Mouse (Mus musculus) myocyte (in vitro differentiated cells): Measurements from ENCODE around the gene Pde8a. TPM values are rescaled to one million over a fixed set of nuclear protein-coding genes. Genes with fewer than 3 reads are reported as not detected.
"Not testable (repeated sequence)": the region's sequence is repeated elsewhere in the genome, so short reads cannot be mapped to it uniquely, and the experiment has no call there.

Experiments
- H3K27me3 ChIP-seq: one replicate; pipeline ENCODE4 v1.6.1; 2011; ENCODE audit not compliant: control insufficient read depth, insufficient read depth, insufficient read length
- H3K36me3 ChIP-seq: one replicate; pipeline ENCODE4 v1.6.1; 2011; ENCODE audit not compliant: control insufficient read depth, insufficient read depth
- H3K4me2 ChIP-seq: one replicate; pipeline ENCODE4 v1.6.1; 2011; ENCODE audit warnings: low read depth, control low read depth
- H3K4me3 ChIP-seq: one replicate; pipeline ENCODE4 v1.5.1; 2011; ENCODE audit warnings: mild to moderate bottlenecking, control low read depth, moderate library complexity
- H3K79me2 ChIP-seq: one replicate; pipeline ENCODE4 v1.6.1; 2011; ENCODE audit not compliant: control insufficient read depth, insufficient read depth
- H3ac ChIP-seq: one replicate; pipeline ENCODE4 v1.6.1; 2011; ENCODE audit not compliant: control insufficient read depth, insufficient read length
- CEBPB ChIP-seq: IDR thresholded peaks from 2 replicates; pipeline ENCODE4 v1.6.1; 2011; ENCODE audit warnings: mild to moderate bottlenecking, moderate library complexity; ENCODE audit not compliant: poor library complexity, insufficient read depth, severe bottlenecking
- E2F4 ChIP-seq: IDR thresholded peaks from one replicate; pipeline ENCODE4 v1.6.1; 2011; ENCODE audit warnings: mild to moderate bottlenecking, control low read depth, moderate library complexity; ENCODE audit not compliant: insufficient read depth
- MAX ChIP-seq: IDR thresholded peaks from one replicate; pipeline ENCODE4 v1.6.1; 2011; ENCODE audit warnings: low read depth, mild to moderate bottlenecking, control low read depth
- MYOD1 ChIP-seq, 3 experiments: IDR thresholded peaks; one replicate each; pipeline ENCODE4 v1.6.1; 2011; ENCODE audit warnings: control low read depth in 2 of 3, low read depth in 2 of 3, mild to moderate bottlenecking in 2 of 3, moderate library complexity in 1 of 3; ENCODE audit not compliant: insufficient read length in 2 of 3, control insufficient read depth in 1 of 3
- MYOG ChIP-seq, 3 experiments: IDR thresholded peaks; one replicate each; pipeline ENCODE4 v1.6.1; 2011; ENCODE audit warnings: control low read depth in 2 of 3, low read depth in 2 of 3, mild to moderate bottlenecking in 2 of 3; ENCODE audit not compliant: insufficient read length in 2 of 3, control insufficient read depth in 1 of 3, insufficient read depth in 1 of 3
- POLR2A ChIP-seq: IDR thresholded peaks from one replicate; pipeline ENCODE4 v1.6.1; 2011; ENCODE audit warnings: low read depth, mild to moderate bottlenecking, control low read depth, moderate library complexity; ENCODE audit not compliant: insufficient read length
- POLR2AphosphoS2 ChIP-seq: IDR thresholded peaks from one replicate; pipeline ENCODE4 v1.6.1; 2011; ENCODE audit warnings: low read depth, control low read depth; ENCODE audit not compliant: insufficient read length
- REST ChIP-seq: IDR thresholded peaks from one replicate; pipeline ENCODE4 v1.6.1; 2011; ENCODE audit warnings: mild to moderate bottlenecking, control low read depth, moderate library complexity; ENCODE audit not compliant: insufficient read depth, insufficient read length
- SRF ChIP-seq: IDR thresholded peaks from one replicate; pipeline ENCODE4 v1.6.1; 2011; ENCODE audit warnings: low read depth; ENCODE audit not compliant: control insufficient read depth, insufficient read length
- TCF12 ChIP-seq: IDR thresholded peaks from one replicate; pipeline ENCODE4 v1.6.1; 2011; ENCODE audit warnings: mild to moderate bottlenecking, control low read depth; ENCODE audit not compliant: poor library complexity, insufficient read depth, severe bottlenecking
- TCF3 ChIP-seq: IDR thresholded peaks from one replicate; pipeline ENCODE4 v1.6.1; 2011; ENCODE audit warnings: low read depth, control low read depth; ENCODE audit not compliant: insufficient read length
- USF1 ChIP-seq: IDR thresholded peaks from one replicate; pipeline ENCODE4 v1.6.1; 2011; ENCODE audit warnings: low read depth, mild to moderate bottlenecking, control low read depth, moderate library complexity
- polyA plus RNA-seq: library from polyadenylated mRNA; unstranded; fragments of >200 nt; fragmentation: generic; extraction: Trizol; gene quantifications from one replicate; pipeline ENCODE4 v1.2.1, GENCODE M21; 2012; ENCODE audit warnings: missing spikeins

Pde8a gene
- polyA plus RNA-seq, 1 experiment: 3.5 TPM

DNA sequence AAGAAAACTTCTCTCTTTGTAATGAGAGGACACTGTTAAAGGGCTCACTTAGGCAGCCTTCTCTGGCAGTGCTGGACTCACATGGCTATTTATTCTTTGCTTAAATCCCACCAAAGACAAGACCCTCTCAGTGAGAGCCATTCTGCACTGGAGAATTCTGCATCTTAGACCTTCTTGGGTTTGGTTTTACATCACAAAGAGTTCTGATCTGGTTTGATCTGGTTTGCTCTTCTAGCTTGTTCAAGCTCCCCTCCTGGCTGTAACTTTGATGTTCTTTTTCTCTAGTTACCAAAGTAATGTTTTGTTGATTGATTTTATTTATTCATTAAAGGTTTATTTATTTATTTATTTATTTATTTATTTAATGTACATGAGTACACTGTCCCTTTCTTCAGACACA is 30.2 kb upstream of the Pde8a start:
- TF ChIP-seq TCF12 (no peak), E2F4 (no peak), MYOG (IDR thresholded peaks at IDR 0.05; ENCODE audit: control insufficient read depth in 1 of 3, insufficient read depth in 1 of 3, insufficient read length in 2 of 3, low read depth in 2 of 3) (no peak), REST (no peak), POLR2A (no peak), CEBPB (no peak), TCF3 (no peak), MYOD1 (IDR thresholded peaks at IDR 0.05; ENCODE audit: control insufficient read depth in 1 of 3, insufficient read length in 2 of 3, low read depth in 2 of 3) (no peak), USF1 (no peak), POLR2AphosphoS2 (no peak), SRF (no peak), MAX (no peak)

DNA sequence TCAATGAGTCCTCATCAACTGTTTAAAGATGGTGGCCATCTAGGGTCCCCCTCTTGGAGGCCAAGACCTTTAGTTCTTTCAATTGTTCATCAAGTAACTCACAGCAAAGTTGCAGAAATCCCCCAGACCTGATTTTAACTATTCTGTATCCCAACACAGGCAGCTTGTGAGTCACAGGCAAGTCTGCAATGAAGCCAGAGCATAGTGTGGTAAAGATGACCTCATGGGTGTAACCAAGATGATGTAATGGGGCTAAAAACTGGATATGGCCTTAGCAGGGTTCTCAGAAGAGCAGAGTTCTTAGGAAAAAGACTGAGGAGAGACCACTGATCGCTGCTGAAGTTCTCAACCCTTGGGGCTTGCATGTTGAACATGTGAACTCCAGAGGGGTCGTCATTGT is 29.3 kb upstream of the Pde8a start:
- no peaks in the 10 kb centered on the region for H3K27me3 ChIP-seq
- H3ac ChIP-seq: no peak overlapping the region
- H3K36me3 ChIP-seq: no peaks in the 10 kb centered on the region
- H3K79me2 ChIP-seq: no peaks in the 10 kb centered on the region
- TF ChIP-seq CEBPB (peak; percentile 70), POLR2A (no peak), MAX (no peak), USF1 (no peak)
- H3K4me2 ChIP-seq: peak overlapping the region; percentile 25
- H3K4me3 ChIP-seq: no peak overlapping the region

More for the DNA sequence above, 30.2 kb upstream of the Pde8a start:
- Histone ChIP-seq H3K4me3 (no peak overlapping the region), H3K4me2 (peak overlapping the region; percentile 70), H3K36me3 (no peaks in the 10 kb centered on the region), H3K79me2 (no peaks in the 10 kb centered on the region), H3K27me3 (no peaks in the 10 kb centered on the region), H3ac (no peak overlapping the region)

DNA sequence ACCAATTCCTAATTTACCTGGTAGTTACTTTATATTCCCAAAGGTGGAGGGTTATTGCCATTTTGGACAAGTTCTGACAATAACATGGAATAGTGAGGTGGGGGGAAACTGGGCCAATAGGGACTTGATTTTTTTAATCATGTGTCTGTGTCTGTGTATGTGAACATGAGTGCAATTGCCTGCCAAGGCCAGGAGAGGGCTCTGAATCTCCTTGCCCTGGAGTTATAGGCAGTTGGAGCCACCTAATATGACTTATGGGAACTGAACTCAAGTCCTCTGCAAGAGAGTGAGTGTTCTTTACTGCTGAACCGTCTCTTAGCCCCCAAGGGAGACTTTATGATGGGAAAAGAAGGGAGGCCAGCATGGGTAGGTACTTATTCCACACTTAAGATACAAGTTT is 28.7 kb upstream of the Pde8a start:
- H3K79me2 ChIP-seq: no peaks in the 10 kb centered on the region
- no peaks in the 10 kb centered on the region for H3K36me3 ChIP-seq
- H3K4me3 ChIP-seq: no peak overlapping the region
- H3K4me2 ChIP-seq: no peak overlapping the region
- H3K27me3 ChIP-seq: no peaks in the 10 kb centered on the region
- H3ac ChIP-seq: no peak overlapping the region
- no peak for TF ChIP-seq TCF3
- no peak for TF ChIP-seq MYOG (IDR thresholded peaks at IDR 0.05; ENCODE audit: control insufficient read depth in 1 of 3, insufficient read depth in 1 of 3, insufficient read length in 2 of 3, low read depth in 2 of 3)

GRCm38 (mm10) chr7:81186036-81186435 is 27.4 kb upstream of the Pde8a start:
- H3K4me3 ChIP-seq, H3K79me2 ChIP-seq, H3K27me3 ChIP-seq, H3K36me3 ChIP-seq, H3K4me2 ChIP-seq, H3ac ChIP-seq: not testable (repeated sequence)

DNA sequence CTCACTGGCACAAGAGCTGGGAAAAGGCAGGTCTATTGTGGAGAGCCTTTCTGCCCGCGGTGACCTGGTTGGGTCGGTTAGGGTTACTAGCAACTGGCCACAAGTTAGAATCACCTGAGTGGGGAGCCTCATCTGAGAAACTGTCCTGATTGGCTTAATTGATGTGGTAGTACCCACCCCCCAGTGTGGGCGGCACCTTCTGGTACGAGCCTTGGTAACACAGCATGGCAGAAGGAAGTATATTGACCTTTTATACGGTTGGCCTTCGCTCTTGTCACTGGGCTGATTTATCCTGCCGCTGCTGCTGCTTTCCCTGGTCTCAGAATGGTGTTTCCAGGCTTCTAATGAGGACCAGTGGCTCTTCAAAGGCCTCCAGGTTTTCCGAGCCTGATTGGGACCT is 24.2 kb upstream of the Pde8a start:
- Histone ChIP-seq H3K4me2 (no peak overlapping the region), H3K36me3 (no peaks in the 10 kb centered on the region), H3K4me3 (no peak overlapping the region), H3K27me3 (no peaks in the 10 kb centered on the region), H3K79me2 (no peaks in the 10 kb centered on the region), H3ac (no peak overlapping the region)
- TF ChIP-seq E2F4: no peak
- no peak for TF ChIP-seq USF1
- no peak for TF ChIP-seq TCF3
- no peak for TF ChIP-seq POLR2A
- TF ChIP-seq MYOD1 (IDR thresholded peaks at IDR 0.05; ENCODE audit: control insufficient read depth in 1 of 3, insufficient read length in 2 of 3, low read depth in 2 of 3): no peak
- no peak for TF ChIP-seq MAX
- TF ChIP-seq REST: no peak
- no peak for TF ChIP-seq POLR2AphosphoS2
- no peak for TF ChIP-seq MYOG (IDR thresholded peaks at IDR 0.05; ENCODE audit: control insufficient read depth in 1 of 3, insufficient read depth in 1 of 3, insufficient read length in 2 of 3, low read depth in 2 of 3)
- no peak for TF ChIP-seq TCF12
- no peak for TF ChIP-seq CEBPB
- no peak for TF ChIP-seq SRF

DNA sequence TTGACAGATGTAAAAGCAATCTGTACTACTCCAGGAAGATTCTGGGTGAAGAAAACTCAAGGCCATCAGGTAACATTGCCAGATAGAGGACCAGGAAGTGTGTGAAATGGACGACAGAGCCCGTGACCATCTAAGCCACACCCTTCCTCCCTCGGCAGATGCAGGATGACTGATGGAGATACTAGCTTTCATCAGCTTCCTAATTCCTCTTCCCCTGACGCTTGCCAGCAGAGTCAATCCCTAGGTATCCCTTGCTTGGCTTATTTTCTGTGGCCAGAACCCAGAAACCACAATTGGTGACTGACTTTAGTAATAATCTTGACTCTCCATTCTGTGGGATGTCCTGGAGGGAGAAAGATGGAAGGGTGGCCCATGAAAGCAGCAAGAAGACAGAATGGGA is 17.9 kb upstream of the Pde8a start:
- Histone ChIP-seq H3K36me3 (no peaks in the 10 kb centered on the region), H3K79me2 (no peaks in the 10 kb centered on the region), H3K4me2 (no peak overlapping the region), H3ac (no peak overlapping the region), H3K27me3 (no peaks in the 10 kb centered on the region), H3K4me3 (no peak overlapping the region)
- no peak for TF ChIP-seq MYOD1 (IDR thresholded peaks at IDR 0.05; ENCODE audit: control insufficient read depth in 1 of 3, insufficient read length in 2 of 3, low read depth in 2 of 3)
- no peak for TF ChIP-seq POLR2AphosphoS2
- no peak for TF ChIP-seq CEBPB
- TF ChIP-seq MAX: no peak
- TF ChIP-seq TCF12: no peak
- no peak for TF ChIP-seq TCF3
- no peak for TF ChIP-seq MYOG (IDR thresholded peaks at IDR 0.05; ENCODE audit: control insufficient read depth in 1 of 3, insufficient read depth in 1 of 3, insufficient read length in 2 of 3, low read depth in 2 of 3)
- TF ChIP-seq USF1: no peak
- no peak for TF ChIP-seq E2F4
- TF ChIP-seq SRF: no peak
- no peak for TF ChIP-seq POLR2A
- no peak for TF ChIP-seq REST
